Mouse (Mus musculus) embryonic facial prominence, embryonic 14.5 days (tissue): ENCODE data around the gene Mfap1b. TPM values are rescaled to one million over a fixed set of nuclear protein-coding genes. Genes with fewer than 3 reads are reported as not detected.
A peak's percentile ranks its signal among the peaks of the same experiment; 100 is the strongest.

Experiments used
- ATAC-seq: fragments of 200-750 bp; cut with Nextera tagmentation; 2 replicates; pipeline ENCODE4 v1.8.0; 2017; ENCODE audit warnings: low read depth, moderate number of reproducible peaks, moderate TSS enrichment
- DNase-seq: peaks from one replicate; pipeline ENCODE4 v3.0.0-alpha.2; 2015; ENCODE audit warnings: low spot score
- H3K27ac ChIP-seq: fragments of 300-500 bp; sonication (generic); replicated peaks from 2 replicates; pipeline ENCODE4 v1.5.1; 2014; ENCODE audit warnings: low read depth, mild to moderate bottlenecking, low read length, moderate library complexity
- H3K27me3 ChIP-seq: fragments of 300-500 bp; sonication (generic); replicated peaks from 2 replicates; pipeline ENCODE4 v1.6.1; 2014; ENCODE audit warnings: low read length; ENCODE audit not compliant: control insufficient read depth, insufficient read depth
- H3K36me3 ChIP-seq: fragments of 300-500 bp; sonication (generic); 2 replicates; pipeline ENCODE4 v1.6.1; 2014; ENCODE audit warnings: low read length, mixed read lengths; ENCODE audit not compliant: control insufficient read depth, insufficient read depth
- H3K4me1 ChIP-seq: fragments of 300-500 bp; sonication (generic); 2 replicates; pipeline ENCODE4 v1.6.1; 2014; ENCODE audit warnings: antibody characterized with exemption, low read length; ENCODE audit not compliant: control insufficient read depth, insufficient read depth
- H3K4me2 ChIP-seq: fragments of 300-500 bp; sonication (generic); 2 replicates; pipeline ENCODE4 v1.6.1; 2014; ENCODE audit warnings: low read depth, mild to moderate bottlenecking, low read length, moderate library complexity, mixed read lengths
- H3K4me3 ChIP-seq: fragments of 300-500 bp; sonication (generic); 2 replicates; pipeline ENCODE4 v1.5.1; 2014; ENCODE audit warnings: low read depth, mild to moderate bottlenecking, low read length
- H3K9ac ChIP-seq: fragments of 300-500 bp; sonication (generic); 2 replicates; pipeline ENCODE4 v1.6.1; 2014; ENCODE audit warnings: low read depth, mild to moderate bottlenecking, low read length, moderate library complexity, mixed read lengths
- H3K9me3 ChIP-seq: fragments of 300-500 bp; sonication (generic); 2 replicates; pipeline ENCODE4 v1.6.1; 2016; ENCODE audit warnings: low read length; ENCODE audit not compliant: control insufficient read depth
- WGBS: fragments of 180-500 bp; shearing (Covaris S2); extraction: QIAGEN DNeasy Blood & Tissue Kit; methylation state at CpG from one replicate; pipeline ENCODE4 v1.1.7; 2014; 5-methylcytosine and 5-hydroxymethylcytosine counted together
- microRNA-seq: library from miRNA; unstranded; fragments of <30 nt; microRNA quantifications from one replicate; pipeline ENCODE4, GENCODE M21; 2016; ENCODE audit warnings: borderline number of aligned reads
- polyA plus RNA-seq: library from polyadenylated mRNA; unstranded; fragments of >200 nt; fragmentation: Nextera tagmentation; extraction: Ambion mirVana; gene quantifications from 2 replicates; pipeline ENCODE4 v1.2.1, GENCODE M21; 2014

The Mfap1b gene
- polyA plus RNA-seq, 1 experiment from 2014 or later, result 52.4 TPM

DNA sequence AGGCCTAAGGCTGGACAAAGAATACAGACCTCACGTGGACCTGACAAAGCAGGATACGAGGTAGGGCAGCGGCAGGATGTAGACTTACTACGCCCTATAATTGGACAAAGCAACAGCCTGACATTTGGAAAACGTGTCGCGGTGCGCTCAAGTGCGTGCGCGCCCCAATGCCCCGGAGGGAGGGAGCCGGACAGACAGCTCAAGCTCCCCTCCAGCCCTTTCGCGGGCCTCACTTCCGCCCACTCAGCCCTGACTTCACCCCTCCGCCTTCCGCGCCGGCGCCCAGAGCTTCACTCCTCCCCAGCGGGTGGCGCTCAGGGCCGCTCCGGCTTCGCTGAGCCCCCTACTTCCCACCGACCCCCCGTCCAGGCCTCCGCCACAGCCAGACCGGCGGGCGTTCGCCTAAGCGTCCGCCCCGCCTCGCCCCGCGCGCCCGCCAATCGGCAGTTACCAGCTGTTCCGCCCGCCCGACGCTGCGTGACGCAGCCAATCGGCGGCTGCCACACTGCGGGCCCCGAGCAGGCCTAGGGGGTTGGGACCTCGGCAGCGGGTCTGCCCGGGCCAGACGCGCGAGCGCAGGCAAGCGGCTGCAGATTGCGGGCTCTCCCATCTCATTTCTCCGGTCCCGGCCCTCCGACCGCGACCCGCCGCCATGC lies 60.4 kb downstream of the Mfap1b start, which contains the start of the genes Pdia3 and Catsper2:
Pdia3 (plus strand) TSS at position 389 of the 656 bp plus-strand sequence.
Catsper2 (minus strand) TSS at position 406 of the 656 bp plus-strand sequence.
- Histone ChIP-seq H3K4me1 (peaks cover 15% of the 10 kb centered on the region), H3K9ac (peak within 1 kb of the TSS; percentile 99), H3K27ac (peak within 1 kb of the TSS; percentile 98), H3K4me2 (peak within 1 kb of the TSS; percentile 74), H3K27me3 (no peaks in the 10 kb centered on the region), H3K9me3 (0 out of 2 replicates have a peak, but pooled peaks cover under 1% of the 10 kb centered on the region), H3K36me3 (peaks cover 15% of the 10 kb centered on the region), H3K4me3 (peak within 1 kb of the TSS; percentile 88)
- DNase-seq (peak; percentile 99), ATAC-seq (peak; percentile 99)
- under 1% methylated on average over 21 of the region's 68 CpGs for WGBS

DNA sequence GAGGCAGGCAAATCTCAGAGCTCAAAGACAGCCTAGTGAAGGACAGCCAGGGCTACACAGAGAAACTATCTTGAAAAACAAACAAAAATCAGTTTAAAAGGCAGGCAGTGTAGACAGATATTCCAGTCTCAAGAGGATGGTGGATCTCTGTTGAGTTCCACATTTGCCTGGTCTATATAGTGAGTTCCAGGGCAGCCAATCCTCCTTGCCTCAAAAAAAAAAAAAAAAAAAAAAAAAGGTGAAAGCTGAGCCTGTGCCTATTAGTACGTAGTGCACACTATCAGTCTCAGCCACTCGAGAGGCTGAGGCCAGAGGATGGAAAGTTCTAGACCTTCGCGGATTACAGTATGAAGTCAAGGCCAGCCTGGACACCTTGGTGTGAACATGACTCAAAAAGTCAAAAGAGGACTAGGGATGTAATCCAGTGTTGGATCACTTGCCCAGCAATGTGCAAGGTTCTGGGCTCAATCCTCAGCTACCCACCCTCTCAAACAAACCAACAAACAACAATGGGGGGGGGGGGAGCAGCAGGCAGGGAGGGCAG lies 61.0 kb downstream of the Mfap1b start:
- Histone ChIP-seq H3K4me1 (peaks cover 15% of the 10 kb centered on the region), H3K9me3 (0 out of 2 replicates have a peak, but pooled peaks cover 4% of the 10 kb centered on the region), H3K4me3 (peak overlapping the region; percentile 88), H3K36me3 (peaks cover 9% of the 10 kb centered on the region), H3K27me3 (no peaks in the 10 kb centered on the region), H3K27ac (peak overlapping the region; percentile 98), H3K4me2 (peak overlapping the region; percentile 74), H3K9ac (peak overlapping the region; percentile 99)
- DNase-seq (peak; percentile 32), ATAC-seq (no peak)
- 5% methylated on average over 4 of the region's 4 CpGs for WGBS

Small RNA genes lying within 50 kb of the gene (microRNA-seq; reads per million reads assigned to microRNA genes)
- not detected for gene Gm22953

Other genes with a start within 250 kb of the Mfap1b start
- gene Trp53bp1, start 202.7 kb downstream of the Mfap1b start, polyA plus RNA-seq, result 50.3 and 60.5 TPM in 2 replicates
- gene Map1a, start 184.5 kb downstream of the Mfap1b start, polyA plus RNA-seq, result 10.9 and 15.8 TPM in 2 replicates
- gene Ppip5k1, start 118.7 kb downstream of the Mfap1b start, polyA plus RNA-seq, result 7.6 and 9.8 TPM in 2 replicates
- gene Ckmt1, start 116.4 kb downstream of the Mfap1b start, polyA plus RNA-seq, result 21.7 and 31.2 TPM in 2 replicates
- 0.04 and 0.07 TPM in 2 replicates for gene Strc, start 86.9 kb downstream of the Mfap1b start, polyA plus RNA-seq
- gene Pdia3, start 60.3 kb downstream of the Mfap1b start, polyA plus RNA-seq, result 572 and 576 TPM in 2 replicates
- 1.7 and 2.1 TPM in 2 replicates for gene Catsper2, start 60.3 kb downstream of the Mfap1b start, polyA plus RNA-seq
- gene Ell3, start 29.8 kb downstream of the Mfap1b start, polyA plus RNA-seq, result 19.6 and 19.7 TPM in 2 replicates
- gene Serf2, start 24.9 kb downstream of the Mfap1b start, polyA plus RNA-seq, result 639 and 673 TPM in 2 replicates
- gene Hypk, start 20.8 kb downstream of the Mfap1b start, polyA plus RNA-seq, result 92.5 and 92.9 TPM in 2 replicates
- 0.24 and 0.32 TPM in 2 replicates for gene Serinc4, start 17.3 kb downstream of the Mfap1b start, polyA plus RNA-seq
- gene Mfap1a, start 32.6 kb upstream of the Mfap1b start, polyA plus RNA-seq, result 21.9 and 23.3 TPM in 2 replicates
- 5.3 and 5.6 TPM in 2 replicates for gene Wdr76, start 32.7 kb upstream of the Mfap1b start, polyA plus RNA-seq